Mouse (Mus musculus): ENCODE results near the gene Prcp.

GRCm38 (mm10) chr7:92980741-92981140, 106.5 kb downstream of the Prcp start:
- TF ChIP-seq POLR2A (IDR thresholded peaks at IDR 0.05; ENCODE audit: control insufficient read depth, extremely low read depth, insufficient read depth, low read length, poor library complexity): no peak
- no peak for TF ChIP-seq CTCF (IDR thresholded peaks at IDR 0.05; ENCODE audit: borderline replicate concordance, control insufficient read depth, extremely low read depth, insufficient read depth, low read length, poor library complexity)

Measured in thymus, adult 2 months (tissue).